Mouse (Mus musculus) stomach, embryonic 14.5 days (tissue): ENCODE results near the gene Syt6. TPM values are rescaled to one million over a fixed set of nuclear protein-coding genes. Genes with fewer than 3 reads are reported as not detected.

Source experiments
- ATAC-seq: fragments of 200-750 bp; cut with Nextera tagmentation; 2 replicates; pipeline ENCODE4 v1.8.0; 2017; ENCODE audit warnings: low read depth, moderate TSS enrichment; ENCODE audit not compliant: insufficient number of reproducible peaks, insufficient read depth, low FRiP score
- H3K27ac ChIP-seq: fragments of 300-500 bp; sonication (generic); 2 replicates; pipeline ENCODE4 v1.5.1; 2014; ENCODE audit warnings: mild to moderate bottlenecking, low read length, moderate library complexity, mixed read lengths
- H3K27me3 ChIP-seq: fragments of 300-500 bp; sonication (generic); 2 replicates; pipeline ENCODE4 v1.6.1; 2014; ENCODE audit warnings: low read length, control low read depth, mixed read lengths; ENCODE audit not compliant: control insufficient read depth, insufficient read depth
- H3K36me3 ChIP-seq: fragments of 300-500 bp; sonication (generic); 2 replicates; pipeline ENCODE4 v1.6.1; 2014; ENCODE audit warnings: mild to moderate bottlenecking, control low read depth, low read length, moderate library complexity, mixed read lengths; ENCODE audit not compliant: control insufficient read depth, insufficient read depth
- H3K4me1 ChIP-seq: fragments of 300-500 bp; sonication (generic); 2 replicates; pipeline ENCODE4 v1.6.1; 2014; ENCODE audit warnings: low read length, control low read depth, mixed read lengths; ENCODE audit not compliant: control insufficient read depth, insufficient read depth
- H3K4me2 ChIP-seq: fragments of 300-500 bp; sonication (generic); replicated peaks from 2 replicates; pipeline ENCODE4 v1.6.1; 2014; ENCODE audit warnings: low read depth, low read length, control low read depth
- H3K4me3 ChIP-seq: fragments of 300-500 bp; sonication (generic); 2 replicates; pipeline ENCODE4 v1.5.1; 2014; ENCODE audit warnings: low read depth, low read length, control low read depth
- H3K9ac ChIP-seq: fragments of 300-500 bp; sonication (generic); replicated peaks from 2 replicates; pipeline ENCODE4 v1.6.1; 2014; ENCODE audit warnings: low read depth, mild to moderate bottlenecking, control low read depth, low read length, moderate library complexity, mixed read lengths
- H3K9me3 ChIP-seq: fragments of 300-500 bp; sonication (generic); 2 replicates; pipeline ENCODE4 v1.6.1; 2016; ENCODE audit warnings: low read depth, low read length, control low read depth; ENCODE audit not compliant: control insufficient read depth
- whole genome bisulfite sequencing: fragments of 180-500 bp; shearing (Covaris S2); extraction: QIAGEN DNeasy Blood & Tissue Kit; methylation state at CpG from one replicate; pipeline ENCODE4 v1.1.7; 2014; 5-methylcytosine and 5-hydroxymethylcytosine counted together
- polyA plus RNA-seq: library from polyadenylated mRNA; unstranded; fragments of >200 nt; fragmentation: Nextera tagmentation; extraction: Ambion mirVana; gene quantifications from 2 replicates; pipeline ENCODE4 v1.2.1, GENCODE M21; 2014

The Syt6 gene
- polyA plus RNA-seq, 1 experiment from 2014 or later, result 3.4 TPM

DNA sequence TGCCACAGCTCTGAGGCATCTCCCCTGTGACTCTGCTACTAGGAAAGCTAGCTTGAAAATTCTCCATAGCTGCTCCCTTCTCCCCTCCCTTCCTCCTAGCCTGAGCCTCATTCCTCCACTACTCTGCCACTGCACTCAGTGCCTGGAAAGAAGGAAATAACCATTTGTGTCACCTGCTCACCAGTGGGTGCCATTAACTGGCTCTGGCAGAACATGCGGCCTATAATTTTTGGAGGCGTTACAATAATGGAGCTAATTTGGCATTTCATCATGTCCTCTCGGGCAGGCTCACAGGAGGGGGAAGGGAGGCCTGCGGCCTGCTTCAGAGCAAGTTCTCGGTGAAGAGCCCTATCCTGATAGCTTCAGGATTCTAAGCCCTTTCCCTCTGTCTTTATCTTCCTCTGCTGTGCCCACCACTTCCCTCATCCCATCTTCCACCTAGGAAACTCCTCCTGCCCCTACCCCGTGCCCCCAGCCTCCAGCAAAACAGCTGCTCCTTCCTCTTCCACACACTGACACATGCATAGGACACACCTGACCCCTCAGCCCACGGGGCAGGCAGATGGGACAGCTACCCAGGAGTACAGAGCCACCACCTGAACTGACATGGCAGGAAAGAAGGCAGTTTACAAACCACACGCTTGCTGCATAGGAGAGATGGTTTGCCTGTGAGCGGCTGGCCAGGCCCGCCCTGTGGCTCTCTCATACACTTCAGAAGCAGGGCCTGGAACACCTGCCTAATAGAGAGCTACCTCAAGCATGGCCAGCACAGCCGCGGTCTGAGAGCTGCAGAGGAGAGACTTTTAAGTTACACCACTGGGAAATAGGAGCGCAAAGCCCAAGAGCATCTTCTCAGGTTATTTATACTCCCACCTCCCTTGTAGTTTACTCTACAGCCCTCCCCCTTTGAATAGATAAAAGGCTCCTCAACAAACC is 31.9 kb downstream of the Syt6 start:
- Histone ChIP-seq H3K4me3 (no peak overlapping the region), H3K27me3 (no peaks in the 10 kb centered on the region), H3K4me2 (no peak overlapping the region), H3K9ac (no peak overlapping the region), H3K27ac (no peak overlapping the region), H3K9me3 (no peaks in the 10 kb centered on the region), H3K36me3 (no peaks in the 10 kb centered on the region), H3K4me1 (no peaks in the 10 kb centered on the region)
- ATAC-seq, result no peak
- 83% methylated on average over 13 of the region's 13 CpGs for WGBS

DNA sequence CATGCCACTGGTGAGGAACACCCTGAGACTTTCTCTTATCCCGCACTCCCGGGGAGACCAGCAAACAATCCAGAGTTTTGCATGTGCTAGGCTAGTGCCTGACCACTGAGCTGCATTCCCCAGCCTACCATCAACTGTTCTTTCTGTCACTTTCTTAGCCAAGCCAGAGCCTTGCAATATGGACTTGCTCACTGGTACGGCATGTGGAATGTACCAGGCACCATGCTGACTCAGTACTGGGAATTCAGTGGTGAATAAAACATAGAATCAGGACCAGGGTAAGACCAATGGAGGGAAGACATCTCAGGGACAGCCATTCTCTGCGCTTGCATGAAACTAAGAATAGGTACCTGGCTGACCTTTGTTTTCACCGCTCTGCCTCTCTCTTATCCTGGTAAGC is 35.2 kb downstream of the Syt6 start:
- no peaks in the 10 kb centered on the region for H3K4me1 ChIP-seq
- WGBS, result 90% methylated on average over 5 of the region's 5 CpGs
- no peak overlapping the region for H3K9ac ChIP-seq

DNA sequence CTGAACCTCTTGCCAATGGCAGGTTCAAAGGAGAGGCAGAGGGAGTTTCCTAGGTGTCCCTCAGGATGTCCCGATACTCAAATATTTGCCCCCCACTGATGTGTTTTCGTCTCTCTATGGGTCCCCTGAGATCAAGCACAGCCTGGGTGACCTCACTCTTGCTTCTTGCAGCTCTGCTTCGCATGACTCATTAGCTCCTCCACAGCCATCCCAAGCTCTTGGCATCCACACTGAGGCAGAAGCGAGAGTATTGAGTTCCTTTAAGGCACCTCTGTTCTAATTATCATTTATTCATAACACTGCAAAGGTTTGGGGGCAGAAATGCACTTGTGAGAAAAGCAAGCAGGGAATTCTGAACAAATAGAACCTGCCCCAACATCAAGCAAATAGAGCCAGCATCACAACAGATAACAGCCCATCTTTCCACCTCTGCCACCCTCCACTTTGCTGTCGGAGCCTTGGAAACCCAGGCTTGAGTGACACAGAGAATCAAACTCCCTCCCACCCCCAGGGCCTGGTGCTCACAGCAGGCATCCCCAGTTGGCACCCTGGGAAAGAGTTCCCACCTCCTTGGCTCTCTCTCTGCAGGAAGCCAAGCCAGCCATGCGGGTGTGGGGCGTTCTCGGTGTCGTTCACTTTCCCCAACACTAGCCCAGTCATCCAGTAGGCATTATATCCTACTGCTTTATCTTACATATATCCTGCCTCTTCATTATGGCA is 37.8 kb downstream of the Syt6 start:
- WGBS, result 59% methylated on average over 9 of the region's 9 CpGs

More for the DNA sequence above, 35.2 kb downstream of the Syt6 start:
- no peaks in the 10 kb centered on the region for H3K36me3 ChIP-seq
- no peak overlapping the region for H3K4me3 ChIP-seq
- H3K4me2 ChIP-seq, result no peak overlapping the region
- ATAC-seq, result no peak
- no peaks in the 10 kb centered on the region for H3K27me3 ChIP-seq
- no peaks in the 10 kb centered on the region for H3K9me3 ChIP-seq
- H3K27ac ChIP-seq, result no peak overlapping the region

DNA sequence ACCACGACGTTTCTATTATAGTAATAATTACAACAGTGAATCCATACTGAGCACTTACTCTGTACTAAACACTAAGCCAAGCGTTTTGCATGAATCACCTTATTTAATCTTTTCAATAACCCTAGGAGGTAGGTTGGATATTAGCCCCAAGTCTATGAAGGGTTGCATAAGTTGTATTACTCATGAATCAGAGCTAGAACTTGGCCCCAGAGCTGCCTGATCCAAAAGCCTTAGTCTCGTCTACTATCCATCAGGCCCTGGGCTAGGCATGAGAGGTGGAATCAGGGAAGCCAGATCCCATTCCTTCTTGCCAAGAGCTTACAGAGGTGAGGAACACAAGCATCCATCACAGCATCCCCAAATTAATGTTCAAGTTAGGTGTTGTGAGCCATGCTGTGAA is 40.6 kb downstream of the Syt6 start:
- Histone ChIP-seq H3K27ac (no peak overlapping the region), H3K27me3 (no peaks in the 10 kb centered on the region), H3K4me3 (no peak overlapping the region), H3K4me2 (no peak overlapping the region), H3K9ac (no peak overlapping the region), H3K9me3 (no peaks in the 10 kb centered on the region), H3K4me1 (no peaks in the 10 kb centered on the region), H3K36me3 (no peaks in the 10 kb centered on the region)
- WGBS, result 82% methylated on average over 4 of the region's 4 CpGs
- ATAC-seq, result no peak

More for the DNA sequence above, 37.8 kb downstream of the Syt6 start:
- no peak overlapping the region for H3K4me2 ChIP-seq
- ATAC-seq, result no peak
- H3K4me3 ChIP-seq, result no peak overlapping the region
- H3K9me3 ChIP-seq, result no peaks in the 10 kb centered on the region
- no peaks in the 10 kb centered on the region for H3K4me1 ChIP-seq
- no peaks in the 10 kb centered on the region for H3K27me3 ChIP-seq
- H3K36me3 ChIP-seq, result no peaks in the 10 kb centered on the region
- H3K9ac ChIP-seq, result no peak overlapping the region
- H3K27ac ChIP-seq, result no peak overlapping the region

DNA sequence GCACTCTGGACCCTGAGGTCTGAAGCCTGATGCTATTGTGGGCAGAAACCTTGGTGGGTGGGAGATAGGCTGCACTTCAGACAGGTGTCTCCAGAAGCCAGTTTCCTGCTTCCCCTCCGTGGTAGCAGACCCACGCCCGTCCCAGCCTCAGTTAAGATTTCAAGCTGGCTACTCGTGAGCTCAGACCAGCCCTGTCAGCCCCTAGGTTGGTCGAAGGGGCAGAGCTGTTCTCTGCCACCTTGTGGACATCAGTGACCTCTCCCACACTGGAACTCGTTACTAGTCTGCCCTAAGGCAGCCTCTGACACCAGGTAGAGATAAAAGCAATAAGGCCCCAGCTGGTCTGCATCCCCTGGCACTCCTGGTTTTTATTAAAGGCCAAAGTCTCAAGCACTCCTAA is 42.0 kb downstream of the Syt6 start:
- H3K27ac ChIP-seq, result no peak overlapping the region
- H3K9me3 ChIP-seq, result no peaks in the 10 kb centered on the region
- H3K4me2 ChIP-seq, result no peak overlapping the region
- no peak overlapping the region for H3K9ac ChIP-seq
- H3K27me3 ChIP-seq, result no peaks in the 10 kb centered on the region
- WGBS, result 27% methylated on average over 6 of the region's 6 CpGs
- no peaks in the 10 kb centered on the region for H3K36me3 ChIP-seq
- no peak overlapping the region for H3K4me3 ChIP-seq
- no peaks in the 10 kb centered on the region for H3K4me1 ChIP-seq
- no peak for ATAC-seq

DNA sequence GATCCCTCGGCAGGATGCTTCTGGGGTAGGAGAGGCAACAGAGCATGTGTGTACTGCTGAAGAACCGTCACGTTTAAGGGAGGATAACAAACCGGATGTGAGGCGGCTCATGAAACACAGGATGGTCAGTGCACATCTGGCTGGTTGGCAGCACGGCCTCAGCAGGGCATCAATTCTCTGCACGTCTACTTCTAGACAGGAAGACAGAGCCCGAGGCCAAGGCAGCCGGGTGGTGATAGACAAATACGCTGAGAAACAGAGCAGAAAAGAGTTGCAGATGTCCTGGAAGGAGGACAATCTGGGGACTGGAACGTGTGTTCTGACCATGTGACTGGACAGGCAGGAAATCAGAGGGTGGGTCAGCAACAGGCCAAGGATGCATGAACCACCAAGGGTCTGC is 45.1 kb downstream of the Syt6 start:
- no peak overlapping the region for H3K27ac ChIP-seq
- no peak for ATAC-seq
- WGBS, result 72% methylated on average over 11 of the region's 11 CpGs

DNA sequence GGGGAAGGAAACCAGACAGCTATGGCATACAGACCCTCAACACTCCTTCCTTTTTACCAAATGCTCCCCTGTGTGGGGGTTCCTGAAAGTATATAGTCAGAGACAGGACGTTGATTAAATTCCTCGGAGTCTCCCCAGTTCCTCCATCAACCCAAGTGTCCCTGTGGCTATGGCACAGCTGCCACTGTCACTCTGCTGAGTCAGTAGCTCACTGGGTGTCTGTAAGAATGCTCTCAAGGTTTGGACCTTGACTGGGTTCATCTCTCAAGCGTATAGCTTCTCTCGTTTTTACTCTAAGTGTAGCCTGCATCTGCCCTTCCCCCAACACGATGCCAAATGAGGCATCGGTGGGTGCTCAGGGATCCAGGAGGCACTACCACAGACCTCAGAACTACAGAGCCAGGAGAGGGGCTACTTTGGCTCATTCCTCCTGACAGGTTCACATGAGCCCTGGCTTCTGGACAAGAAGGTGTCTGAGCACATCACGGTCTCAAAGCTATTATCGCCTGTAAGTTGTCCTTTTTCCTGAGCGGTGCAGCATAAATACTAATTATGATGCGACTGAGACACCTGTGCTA is 49.0 kb downstream of the Syt6 start:
- Histone ChIP-seq H3K4me1 (0 out of 2 replicates have a peak, but pooled peaks cover 4% of the 10 kb centered on the region), H3K9ac (no peak overlapping the region), H3K36me3 (no peaks in the 10 kb centered on the region), H3K27me3 (no peaks in the 10 kb centered on the region), H3K27ac (no peak overlapping the region), H3K9me3 (no peaks in the 10 kb centered on the region; the same call in 1 of the 2 replicates), H3K4me3 (no peak overlapping the region), H3K4me2 (no peak overlapping the region)
- WGBS, result 88% methylated on average over 10 of the region's 10 CpGs
- ATAC-seq, result no peak

More for the DNA sequence above, 45.1 kb downstream of the Syt6 start:
- H3K9ac ChIP-seq, result no peak overlapping the region
- H3K27me3 ChIP-seq, result no peaks in the 10 kb centered on the region
- H3K36me3 ChIP-seq, result no peaks in the 10 kb centered on the region
- H3K4me2 ChIP-seq, result no peak overlapping the region
- no peaks in the 10 kb centered on the region for H3K9me3 ChIP-seq
- no peak overlapping the region for H3K4me3 ChIP-seq
- H3K4me1 ChIP-seq, result 0 out of 2 replicates have a peak, but pooled peaks cover 4% of the 10 kb centered on the region

DNA sequence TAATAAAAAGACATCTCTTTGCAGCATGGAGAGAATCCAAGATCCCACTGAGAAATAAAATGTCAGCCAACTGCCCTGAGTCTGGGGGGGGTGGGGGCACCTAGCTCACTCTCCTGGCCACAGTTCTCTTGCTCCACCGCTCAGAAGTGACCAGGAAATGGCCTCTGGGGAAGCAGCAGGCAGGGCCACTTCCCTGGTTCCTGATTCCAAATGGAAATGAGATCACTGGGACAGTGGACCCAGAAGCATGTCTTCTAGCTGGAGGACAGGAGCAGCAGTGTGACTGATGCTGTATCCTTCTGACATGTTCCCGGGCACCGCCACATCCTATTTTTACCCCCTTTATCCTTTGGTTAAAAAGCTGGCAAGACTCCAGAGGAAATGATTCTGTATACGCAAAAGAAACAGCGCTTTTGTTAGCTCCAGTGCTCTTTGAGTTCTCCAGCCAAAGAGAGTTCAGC is 49.6 kb downstream of the Syt6 start:
- no peak overlapping the region for H3K27ac ChIP-seq
- ATAC-seq, result no peak

More for the DNA sequence above, 49.6 kb downstream of the Syt6 start:
- H3K4me2 ChIP-seq, result no peak overlapping the region
- no peak overlapping the region for H3K4me3 ChIP-seq
- H3K9ac ChIP-seq, result no peak overlapping the region
- H3K27me3 ChIP-seq, result no peaks in the 10 kb centered on the region
- H3K4me1 ChIP-seq, result 0 out of 2 replicates have a peak, but pooled peaks cover 4% of the 10 kb centered on the region
- H3K36me3 ChIP-seq, result no peaks in the 10 kb centered on the region
- no peaks in the 10 kb centered on the region; the same call in 1 of the 2 replicates for H3K9me3 ChIP-seq
- WGBS, result 39% methylated on average over 5 of the region's 5 CpGs
